ENCODE assay signal across 24 mouse cellular contexts in the genomic region with DNA sequence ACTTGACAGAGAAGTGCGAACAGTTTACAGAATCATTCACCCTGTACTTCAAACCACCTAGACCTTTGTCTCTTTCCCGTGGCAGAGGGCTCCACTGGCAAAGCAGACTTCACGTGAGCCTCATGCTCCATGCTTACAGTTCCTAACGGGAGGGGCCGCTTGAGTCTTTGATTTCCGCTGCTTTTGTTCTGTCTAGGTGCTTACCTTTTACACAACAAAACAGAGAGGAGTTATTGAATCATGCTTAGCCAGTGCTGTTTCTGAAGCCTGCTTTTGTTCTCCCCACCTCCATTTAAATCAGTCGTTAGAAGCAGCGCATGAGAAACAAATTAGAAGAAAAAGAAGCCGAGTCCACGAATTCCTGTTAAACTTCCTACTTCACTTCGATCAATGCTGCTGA.
DNase-seq lines count a peak whose midpoint lies in the region; ATAC-seq and TF ChIP-seq lines count a peak whose summit lies in the region.
"Had no signal": no experiment of that assay in that cellular context is flagged by ENCODE, and none has a peak within 500 bp of the region (broad histone marks: within the 10 kb centered on the region; RNA-seq: fewer than 3 reads in every experiment).

No protein-coding gene starts in this region.

- DNase-seq in forebrain, embryonic 10.5 days (ENCODE audit: extremely low spot score, low spot score), result no peak
- no peak for DNase-seq in stomach, postnatal 0 days (ENCODE audit: low spot score)
- no peak for DNase-seq in limb, embryonic 11.5 days (ENCODE audit: low spot score)
- no peak for DNase-seq in midbrain, embryonic 10.5 days (ENCODE audit: low spot score)
- no peak for DNase-seq in embryo, embryonic 9.5 days (ENCODE audit: extremely low spot score)
- DNase-seq: adrenal gland, adult 2 months; cerebellum, adult 18-20 months; cerebellum, postnatal 36 days; embryo, embryonic 11 days; heart, postnatal 36 days; kidney, adult 2 months; kidney, postnatal 10 days; liver; lung, postnatal 36 days had no signal

- ATAC-seq in forebrain, embryonic 12.5 days (ENCODE audit: low FRiP score), result no peak
- no peak for ATAC-seq in stomach, embryonic 14.5 days (ENCODE audit: insufficient number of reproducible peaks, insufficient read depth, low FRiP score, low read depth)
- ATAC-seq in stomach, postnatal 0 days (ENCODE audit: low FRiP score, low TSS enrichment), result no peak
- no peak for ATAC-seq in limb, embryonic 11.5 days (ENCODE audit: insufficient number of reproducible peaks, low FRiP score, low TSS enrichment, low read depth)
- no peak for ATAC-seq in megakaryocyte progenitor cell, adult 5-6 weeks (replicated peaks; ENCODE audit: poor library complexity)
- ATAC-seq: midbrain, embryonic 15.5 days had no signal

- peaks cover 26% of the 10 kb centered on the region for H3K4me1 ChIP-seq in forebrain, embryonic 10.5 days
- H3K4me1 ChIP-seq in forebrain, embryonic 12.5 days, result peaks cover 23% of the 10 kb centered on the region
- H3K4me1 ChIP-seq in stomach, embryonic 14.5 days (ENCODE audit: control insufficient read depth, insufficient read depth, low read length), result peaks cover 17% of the 10 kb centered on the region; the same call in 1 of the 2 replicates
- H3K4me1 ChIP-seq in stomach, postnatal 0 days (replicated peaks; ENCODE audit: control insufficient read depth, insufficient read depth), result 0 out of 2 replicates have a peak, but pooled peaks cover 2% of the 10 kb centered on the region
- H3K4me1 ChIP-seq in limb, embryonic 11.5 days (ENCODE audit: control insufficient read depth, insufficient read depth, low read length), result peaks cover 7% of the 10 kb centered on the region
- H3K4me1 ChIP-seq in midbrain, embryonic 10.5 days, result peaks cover 19% of the 10 kb centered on the region
- H3K4me1 ChIP-seq: liver, embryonic 15.5 days; lung, embryonic 15.5 days had no signal

- no peak for TF ChIP-seq CTCF in stomach, postnatal 0 days (IDR thresholded peaks at IDR 0.05; ENCODE audit: low read depth)

- H3K27ac ChIP-seq in forebrain, embryonic 10.5 days, result peak overlapping the region; percentile 27; the same call in 1 of the 2 replicates
- no peak overlapping the region for H3K27ac ChIP-seq in forebrain, embryonic 12.5 days
- peak overlapping the region; percentile 18; the same call in 1 of the 2 replicates for H3K27ac ChIP-seq in stomach, embryonic 14.5 days (ENCODE audit: low read length)
- no peak overlapping the region for H3K27ac ChIP-seq in stomach, postnatal 0 days (replicated peaks)
- peak overlapping the region; percentile 53 for H3K27ac ChIP-seq in limb, embryonic 11.5 days (replicated peaks; ENCODE audit: low read depth, low read length)
- no peak overlapping the region; the same call in 1 of the 2 replicates for H3K27ac ChIP-seq in midbrain, embryonic 10.5 days (replicated peaks)
- H3K27ac ChIP-seq: heart, embryonic 15.5 days; hindbrain, embryonic 13.5 days; liver, embryonic 15.5 days; lung, embryonic 15.5 days; midbrain, embryonic 15.5 days; neural tube, embryonic 13.5 days had no signal

- no peak overlapping the region for H3K9ac ChIP-seq in forebrain, embryonic 12.5 days
- H3K9ac ChIP-seq in stomach, embryonic 14.5 days (replicated peaks; ENCODE audit: low read depth, low read length), result no peak overlapping the region
- no peak overlapping the region for H3K9ac ChIP-seq in stomach, postnatal 0 days (ENCODE audit: low read length)
- H3K9ac ChIP-seq in limb, embryonic 11.5 days (ENCODE audit: low read length), result no peak overlapping the region
- H3K9ac ChIP-seq: heart, embryonic 15.5 days; hindbrain, embryonic 13.5 days; liver, embryonic 15.5 days; lung, embryonic 15.5 days; midbrain, embryonic 15.5 days; neural tube, embryonic 13.5 days had no signal

- peaks cover 10% of the 10 kb centered on the region; the same call in 1 of the 2 replicates for H3K27me3 ChIP-seq in forebrain, embryonic 10.5 days (ENCODE audit: poor library complexity, severe bottlenecking)
- H3K27me3 ChIP-seq in forebrain, embryonic 12.5 days, result 0 out of 2 replicates have a peak, but pooled peaks cover 9% of the 10 kb centered on the region
- H3K27me3 ChIP-seq in stomach, embryonic 14.5 days (ENCODE audit: control insufficient read depth, insufficient read depth, low read length), result no peaks in the 10 kb centered on the region
- H3K27me3 ChIP-seq in stomach, postnatal 0 days (ENCODE audit: control insufficient read depth, insufficient read depth, low read length), result no peaks in the 10 kb centered on the region
- no peaks in the 10 kb centered on the region for H3K27me3 ChIP-seq in limb, embryonic 11.5 days (ENCODE audit: control insufficient read depth, insufficient read depth, low read length)
- no peaks in the 10 kb centered on the region for H3K27me3 ChIP-seq in midbrain, embryonic 10.5 days (ENCODE audit: low read depth, poor library complexity, severe bottlenecking)
- H3K27me3 ChIP-seq: heart, embryonic 15.5 days; hindbrain, embryonic 13.5 days; lung, embryonic 15.5 days; midbrain, embryonic 15.5 days; neural tube, embryonic 13.5 days had no signal

- H3K4me3 ChIP-seq in forebrain, embryonic 10.5 days, result no peak overlapping the region
- H3K4me3 ChIP-seq in forebrain, embryonic 12.5 days (replicated peaks), result no peak overlapping the region
- H3K4me3 ChIP-seq in stomach, embryonic 14.5 days (ENCODE audit: low read depth, low read length), result no peak overlapping the region
- H3K4me3 ChIP-seq in stomach, postnatal 0 days (ENCODE audit: low read depth, low read length), result no peak overlapping the region
- H3K4me3 ChIP-seq in limb, embryonic 11.5 days (ENCODE audit: low read depth, low read length), result no peak overlapping the region
- H3K4me3 ChIP-seq in midbrain, embryonic 10.5 days, result no peak overlapping the region
- H3K4me3 ChIP-seq: erythroblast, embryonic 14.5 days; heart, embryonic 15.5 days; hindbrain, embryonic 13.5 days; liver, embryonic 15.5 days; lung, embryonic 15.5 days; midbrain, embryonic 15.5 days; neural tube, embryonic 13.5 days had no signal

- H3K9me3 ChIP-seq in forebrain, embryonic 10.5 days, result no peaks in the 10 kb centered on the region
- no peaks in the 10 kb centered on the region for H3K9me3 ChIP-seq in forebrain, embryonic 12.5 days
- H3K9me3 ChIP-seq in stomach, embryonic 14.5 days (ENCODE audit: control insufficient read depth, low read depth, low read length), result no peaks in the 10 kb centered on the region
- H3K9me3 ChIP-seq in stomach, postnatal 0 days (ENCODE audit: control insufficient read depth, low read length), result no peaks in the 10 kb centered on the region
- no peaks in the 10 kb centered on the region; the same call in 1 of the 2 replicates for H3K9me3 ChIP-seq in limb, embryonic 11.5 days (ENCODE audit: control insufficient read depth, low read length)
- no peaks in the 10 kb centered on the region for H3K9me3 ChIP-seq in midbrain, embryonic 10.5 days (replicated peaks)
- H3K9me3 ChIP-seq: heart, embryonic 15.5 days; hindbrain, embryonic 13.5 days; liver, embryonic 15.5 days; lung, embryonic 15.5 days; midbrain, embryonic 15.5 days; neural tube, embryonic 13.5 days had no signal

- H3K36me3 ChIP-seq in forebrain, embryonic 10.5 days (replicated peaks), result no peaks in the 10 kb centered on the region
- H3K36me3 ChIP-seq in forebrain, embryonic 12.5 days (replicated peaks), result no peaks in the 10 kb centered on the region
- H3K36me3 ChIP-seq in stomach, embryonic 14.5 days (ENCODE audit: control insufficient read depth, insufficient read depth, low read length), result no peaks in the 10 kb centered on the region
- H3K36me3 ChIP-seq in stomach, postnatal 0 days (ENCODE audit: control insufficient read depth, insufficient read depth, low read length), result no peaks in the 10 kb centered on the region
- H3K36me3 ChIP-seq in limb, embryonic 11.5 days (ENCODE audit: control insufficient read depth, insufficient read depth, low read length), result no peaks in the 10 kb centered on the region
- no peaks in the 10 kb centered on the region for H3K36me3 ChIP-seq in midbrain, embryonic 10.5 days
- H3K36me3 ChIP-seq: heart, embryonic 15.5 days; hindbrain, embryonic 13.5 days; liver, embryonic 15.5 days; lung, embryonic 15.5 days; midbrain, embryonic 15.5 days; neural tube, embryonic 13.5 days had no signal

- H3K4me2 ChIP-seq in forebrain, embryonic 12.5 days, result no peak overlapping the region
- H3K4me2 ChIP-seq in stomach, embryonic 14.5 days (replicated peaks; ENCODE audit: low read depth, low read length), result peak overlapping the region; percentile 19
- H3K4me2 ChIP-seq in stomach, postnatal 0 days (replicated peaks; ENCODE audit: low read depth), result no peak overlapping the region; the same call in 1 of the 2 replicates
- H3K4me2 ChIP-seq in limb, embryonic 11.5 days (ENCODE audit: low read depth, severe bottlenecking), result no peak overlapping the region
- H3K4me2 ChIP-seq: heart, embryonic 15.5 days; hindbrain, embryonic 13.5 days; liver, embryonic 15.5 days; lung, embryonic 15.5 days; midbrain, embryonic 15.5 days; neural tube, embryonic 13.5 days had no signal

- TF ChIP-seq EP300 in stomach, postnatal 0 days (optimal IDR thresholded peaks at IDR 0.05), result no peak

- 66% methylated on average over 11 of the region's 11 CpGs for WGBS in forebrain, embryonic 10.5 days
- WGBS in forebrain, embryonic 12.5 days, result 37% methylated on average over 11 of the region's 11 CpGs
- 21% methylated on average over 11 of the region's 11 CpGs for WGBS in stomach, embryonic 14.5 days
- WGBS in stomach, postnatal 0 days, result 16% methylated on average over 11 of the region's 11 CpGs
- 59% methylated on average over 11 of the region's 11 CpGs for WGBS in limb, embryonic 11.5 days
- 70% methylated on average over 11 of the region's 11 CpGs for WGBS in midbrain, embryonic 10.5 days

Comparison
In these comparisons a context has a peak if more than half of its experiments do, and no peak if none do; other contexts are left out.
1. H3K27ac ChIP-seq: peak in forebrain, embryonic 10.5 days (single experiment), stomach, embryonic 14.5 days (single experiment) and limb, embryonic 11.5 days (single experiment); none in forebrain, embryonic 12.5 days (single experiment), stomach, postnatal 0 days (single experiment) and midbrain, embryonic 10.5 days (single experiment).